Mouse (Mus musculus): ENCODE results near the gene Plxdc2.

The Plxdc2 gene

GRCm38 (mm10) chr2:16356106-16356818 is at the start of gene Plxdc2:
Gene Plxdc2 (plus strand): TSS chr2:16356304.
- DNase-seq = peak; percentile 86

- DNase-seq = no peak
Measured at GRCm38 (mm10) chr2:16310387-16310786, 45.7 kb upstream of the Plxdc2 start.

GRCm38 (mm10) chr2:16312400-16313070 is 43.6 kb upstream of the Plxdc2 start:
- DNase-seq = peak; percentile 33

- DNase-seq = no peak
Measured at GRCm38 (mm10) chr2:16335194-16335781, 20.8 kb upstream of the Plxdc2 start.

GRCm38 (mm10) chr2:16344564-16344963 is 11.5 kb upstream of the Plxdc2 start:
- no peak for DNase-seq

- DNase-seq = peak; percentile 64
Measured at GRCm38 (mm10) chr2:16351106-16351505, 5.0 kb upstream of the Plxdc2 start.

- peak; percentile 82 for DNase-seq
Measured at GRCm38 (mm10) chr2:16355611-16356105, 446 bp upstream of the Plxdc2 start.

GRCm38 (mm10) chr2:16356921-16357837 is 1.1 kb downstream of the Plxdc2 start:
- DNase-seq = peak; percentile 59

GRCm38 (mm10) chr2:16357946-16358345 is 1.8 kb downstream of the Plxdc2 start:
- no peak for DNase-seq

GRCm38 (mm10) chr2:16359341-16359928 is 3.3 kb downstream of the Plxdc2 start:
- DNase-seq = no peak

- DNase-seq = no peak
Measured at GRCm38 (mm10) chr2:16364749-16365148, 8.6 kb downstream of the Plxdc2 start.

GRCm38 (mm10) chr2:16365830-16366401 is 9.8 kb downstream of the Plxdc2 start:
- no peak for DNase-seq

- no peak for DNase-seq
Measured at GRCm38 (mm10) chr2:16370419-16370818, 14.3 kb downstream of the Plxdc2 start.

GRCm38 (mm10) chr2:16374288-16374687 is 18.2 kb downstream of the Plxdc2 start:
- DNase-seq = no peak

GRCm38 (mm10) chr2:16386206-16386605 is 30.1 kb downstream of the Plxdc2 start:
- no peak for DNase-seq

GRCm38 (mm10) chr2:16386692-16387091 is 30.6 kb downstream of the Plxdc2 start:
- no peak for DNase-seq

- no peak for DNase-seq
Measured at GRCm38 (mm10) chr2:16387787-16388186, 31.7 kb downstream of the Plxdc2 start.

GRCm38 (mm10) chr2:16397501-16397900 is 41.4 kb downstream of the Plxdc2 start:
- DNase-seq = no peak

GRCm38 (mm10) chr2:16398006-16398405 is 41.9 kb downstream of the Plxdc2 start:
- DNase-seq = no peak

- DNase-seq = no peak
Measured at GRCm38 (mm10) chr2:16398896-16399295, 42.8 kb downstream of the Plxdc2 start.

GRCm38 (mm10) chr2:16406508-16406907 is 50.4 kb downstream of the Plxdc2 start:
- DNase-seq = no peak

Data from thymus, postnatal 25 days (tissue).